Mouse (Mus musculus) embryonic facial prominence, embryonic 14.5 days (tissue): ENCODE measurements at regions not wholly inside any gene's neighbourhood (a gene's known extent, or its start where the extent isn't known, plus 50 kb on each side); places are given as distances from the start of the nearest gene placed in this dataset.

Experiments used
- ATAC-seq: fragments of 200-750 bp; cut with Nextera tagmentation; 2 replicates; pipeline ENCODE4 v1.8.0; 2017; ENCODE audit warnings: low read depth, moderate number of reproducible peaks, moderate TSS enrichment
- DNase-seq: peaks from one replicate; pipeline ENCODE4 v3.0.0-alpha.2; 2015; ENCODE audit warnings: low spot score
- H3K27ac ChIP-seq: fragments of 300-500 bp; sonication (generic); replicated peaks from 2 replicates; pipeline ENCODE4 v1.5.1; 2014; ENCODE audit warnings: low read depth, mild to moderate bottlenecking, low read length, moderate library complexity
- H3K27me3 ChIP-seq: fragments of 300-500 bp; sonication (generic); replicated peaks from 2 replicates; pipeline ENCODE4 v1.6.1; 2014; ENCODE audit warnings: low read length; ENCODE audit not compliant: control insufficient read depth, insufficient read depth
- H3K36me3 ChIP-seq: fragments of 300-500 bp; sonication (generic); 2 replicates; pipeline ENCODE4 v1.6.1; 2014; ENCODE audit warnings: low read length, mixed read lengths; ENCODE audit not compliant: control insufficient read depth, insufficient read depth
- H3K4me1 ChIP-seq: fragments of 300-500 bp; sonication (generic); 2 replicates; pipeline ENCODE4 v1.6.1; 2014; ENCODE audit warnings: antibody characterized with exemption, low read length; ENCODE audit not compliant: control insufficient read depth, insufficient read depth
- H3K4me2 ChIP-seq: fragments of 300-500 bp; sonication (generic); 2 replicates; pipeline ENCODE4 v1.6.1; 2014; ENCODE audit warnings: low read depth, mild to moderate bottlenecking, low read length, moderate library complexity, mixed read lengths
- H3K4me3 ChIP-seq: fragments of 300-500 bp; sonication (generic); 2 replicates; pipeline ENCODE4 v1.5.1; 2014; ENCODE audit warnings: low read depth, mild to moderate bottlenecking, low read length
- H3K9ac ChIP-seq: fragments of 300-500 bp; sonication (generic); 2 replicates; pipeline ENCODE4 v1.6.1; 2014; ENCODE audit warnings: low read depth, mild to moderate bottlenecking, low read length, moderate library complexity, mixed read lengths
- H3K9me3 ChIP-seq: fragments of 300-500 bp; sonication (generic); 2 replicates; pipeline ENCODE4 v1.6.1; 2016; ENCODE audit warnings: low read length; ENCODE audit not compliant: control insufficient read depth
- WGBS: fragments of 180-500 bp; shearing (Covaris S2); extraction: QIAGEN DNeasy Blood & Tissue Kit; methylation state at CpG from one replicate; pipeline ENCODE4 v1.1.7; 2014; 5-methylcytosine and 5-hydroxymethylcytosine counted together

- no peaks in the 10 kb centered on the region for H3K4me1 ChIP-seq
- 68% methylated on average over 3 of the region's 3 CpGs for WGBS
- DNase-seq (no peak), ATAC-seq (no peak)
- no peaks in the 10 kb centered on the region for H3K9me3 ChIP-seq
- H3K27me3 ChIP-seq = no peaks in the 10 kb centered on the region
- no peak overlapping the region for H3K27ac ChIP-seq
- no peak overlapping the region for H3K4me2 ChIP-seq
- H3K4me3 ChIP-seq = no peak overlapping the region
- H3K36me3 ChIP-seq = no peaks in the 10 kb centered on the region
- no peak overlapping the region for H3K9ac ChIP-seq
Observed at GRCm38 (mm10) chr14:99674399-99674798, 375.9 kb downstream of the Klf5 start.

DNA sequence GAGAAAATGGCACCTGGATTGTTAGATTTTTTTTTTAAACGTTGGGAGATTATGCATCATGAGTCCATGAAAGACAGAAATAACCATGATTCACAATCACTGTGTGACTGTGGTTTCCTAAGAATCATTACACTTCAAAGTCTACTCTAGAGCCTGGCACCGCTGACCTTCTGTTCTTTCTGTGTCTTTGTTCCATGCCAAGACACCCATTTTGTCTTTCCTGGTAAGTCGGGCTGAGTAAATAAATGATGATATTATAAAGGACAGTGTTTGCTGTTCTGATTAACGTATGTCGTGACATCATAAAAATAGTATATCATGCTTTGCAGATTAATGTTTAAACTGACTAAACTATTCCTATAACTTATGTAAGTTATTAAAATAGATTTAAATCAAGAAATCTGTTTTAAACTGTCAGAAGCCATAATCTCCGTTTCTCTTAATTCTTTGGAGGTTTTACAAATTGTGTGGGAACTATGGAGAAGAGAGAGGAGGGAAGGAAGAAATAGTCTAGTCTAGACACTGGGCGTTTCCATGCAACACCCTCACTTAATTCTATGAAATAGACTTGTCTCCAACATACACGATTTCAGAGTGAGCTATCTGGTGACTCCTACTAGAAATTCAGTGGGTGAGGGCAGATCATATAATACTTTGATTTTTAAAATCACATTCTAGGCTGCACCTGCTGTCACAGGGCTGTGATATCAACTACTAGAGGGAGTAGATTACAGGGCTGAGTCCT lies 388.7 kb downstream of the Klf5 start:
- no peak for ATAC-seq
- DNase-seq = no peak
- H3K4me2 ChIP-seq = no peak overlapping the region
- no peak overlapping the region for H3K4me3 ChIP-seq
- no peaks in the 10 kb centered on the region for H3K27me3 ChIP-seq
- no peaks in the 10 kb centered on the region for H3K9me3 ChIP-seq
- no peaks in the 10 kb centered on the region for H3K4me1 ChIP-seq
- H3K27ac ChIP-seq = no peak overlapping the region
- no peak overlapping the region for H3K9ac ChIP-seq
- WGBS = 87% methylated on average over 8 of the region's 8 CpGs
- no peaks in the 10 kb centered on the region for H3K36me3 ChIP-seq

DNA sequence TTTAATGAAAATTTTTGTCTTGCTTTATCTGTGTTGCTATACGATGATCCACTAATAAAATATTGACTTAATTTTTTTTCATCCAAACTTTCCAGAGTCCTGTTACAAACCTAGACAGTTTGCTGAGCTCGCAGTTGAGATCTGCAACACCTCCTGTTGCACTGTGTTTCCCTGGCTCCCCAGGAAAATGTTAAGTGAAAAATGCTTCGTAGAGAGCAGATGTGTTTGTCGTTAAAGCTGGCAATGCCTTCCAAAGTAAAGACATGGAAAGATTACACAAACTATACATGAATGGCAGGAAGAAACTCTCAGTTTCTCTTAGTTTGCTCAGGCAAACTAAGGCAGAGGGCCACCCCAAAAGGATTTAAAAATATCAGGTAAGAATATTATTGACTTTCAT lies 389.9 kb downstream of the Klf5 start:
- H3K9ac ChIP-seq = no peak overlapping the region
- no peak overlapping the region for H3K4me3 ChIP-seq
- ATAC-seq = no peak
- no peak overlapping the region for H3K4me2 ChIP-seq
- H3K36me3 ChIP-seq = no peaks in the 10 kb centered on the region
- H3K4me1 ChIP-seq = no peaks in the 10 kb centered on the region
- no peaks in the 10 kb centered on the region for H3K27me3 ChIP-seq
- 75% methylated on average over 4 of the region's 4 CpGs for WGBS
- DNase-seq = no peak
- H3K27ac ChIP-seq = no peak overlapping the region
- H3K9me3 ChIP-seq = no peaks in the 10 kb centered on the region

GRCm38 (mm10) chr14:99696301-99696700 lies 397.8 kb downstream of the Klf5 start:
- ATAC-seq (no peak), DNase-seq (no peak)
- Histone ChIP-seq H3K4me2 (no peak overlapping the region), H3K9me3 (no peaks in the 10 kb centered on the region), H3K27me3 (no peaks in the 10 kb centered on the region), H3K9ac (no peak overlapping the region), H3K4me1 (no peaks in the 10 kb centered on the region), H3K36me3 (no peaks in the 10 kb centered on the region), H3K4me3 (no peak overlapping the region), H3K27ac (no peak overlapping the region)
- 90% methylated on average over 7 of the region's 7 CpGs for WGBS

DNA sequence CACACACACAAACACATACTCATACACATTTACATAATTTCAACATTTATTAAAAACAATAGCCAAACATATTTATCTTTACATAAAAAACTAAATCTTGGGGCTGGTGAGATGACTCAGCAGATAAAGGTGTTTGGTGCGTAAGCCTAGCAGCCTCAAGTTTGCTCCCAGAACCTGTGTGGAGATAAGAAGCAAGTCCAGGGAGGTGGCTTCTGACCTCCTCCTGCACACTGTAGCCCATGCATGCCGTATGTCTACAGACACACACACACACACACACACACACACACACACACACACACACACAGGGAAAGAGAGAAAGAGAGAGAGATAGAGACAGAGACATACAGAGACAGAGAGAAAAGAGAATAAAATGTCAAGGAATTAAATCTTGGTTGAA lies 401.1 kb downstream of the Klf5 start:
- no peaks in the 10 kb centered on the region for H3K9me3 ChIP-seq
- no peak overlapping the region for H3K9ac ChIP-seq
- H3K27me3 ChIP-seq = no peaks in the 10 kb centered on the region
- no peak for ATAC-seq
- DNase-seq = no peak
- 75% methylated on average over 2 of the region's 2 CpGs for WGBS
- no peaks in the 10 kb centered on the region for H3K4me1 ChIP-seq
- H3K4me3 ChIP-seq = no peak overlapping the region
- no peaks in the 10 kb centered on the region for H3K36me3 ChIP-seq
- no peak overlapping the region for H3K4me2 ChIP-seq
- no peak overlapping the region for H3K27ac ChIP-seq

DNA sequence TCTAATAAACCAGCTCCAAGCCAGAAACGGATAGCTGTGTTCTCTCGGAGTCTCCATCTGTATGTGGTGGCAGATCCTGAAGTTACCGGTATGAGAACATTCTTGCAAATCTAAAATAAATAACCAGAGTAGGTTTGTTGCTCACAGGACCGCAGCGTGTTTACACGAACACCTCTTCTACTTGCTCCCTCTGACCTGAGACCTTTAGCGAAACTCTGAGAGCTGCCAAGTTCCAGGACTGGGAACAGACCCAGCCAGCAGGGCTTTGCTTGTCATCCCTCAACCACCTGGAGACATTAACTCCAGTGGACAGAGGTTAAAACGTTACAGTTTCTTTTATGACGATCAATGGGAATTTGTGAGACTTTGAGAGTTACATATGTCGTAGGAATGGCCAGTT lies 407.5 kb downstream of the Klf5 start:
- ATAC-seq (no peak), DNase-seq (no peak)
- Histone ChIP-seq H3K36me3 (no peaks in the 10 kb centered on the region), H3K27ac (no peak overlapping the region), H3K4me3 (no peak overlapping the region), H3K9me3 (no peaks in the 10 kb centered on the region), H3K9ac (no peak overlapping the region), H3K27me3 (no peaks in the 10 kb centered on the region), H3K4me1 (no peaks in the 10 kb centered on the region), H3K4me2 (no peak overlapping the region)
- WGBS = 87% methylated on average over 10 of the region's 10 CpGs

- Histone ChIP-seq H3K36me3 (no peaks in the 10 kb centered on the region), H3K4me1 (no peaks in the 10 kb centered on the region), H3K4me3 (no peak overlapping the region), H3K9me3 (no peaks in the 10 kb centered on the region), H3K27me3 (no peaks in the 10 kb centered on the region), H3K27ac (no peak overlapping the region), H3K4me2 (no peak overlapping the region), H3K9ac (no peak overlapping the region)
- DNase-seq (no peak), ATAC-seq (no peak)
- 52% methylated on average over 2 of the region's 2 CpGs for WGBS
Observed at GRCm38 (mm10) chr14:99708066-99708465, 409.6 kb downstream of the Klf5 start.

GRCm38 (mm10) chr14:99709764-99710163 lies 411.3 kb downstream of the Klf5 start:
- Histone ChIP-seq H3K9ac (no peak overlapping the region), H3K27me3 (no peaks in the 10 kb centered on the region), H3K4me2 (no peak overlapping the region), H3K9me3 (no peaks in the 10 kb centered on the region), H3K4me3 (no peak overlapping the region), H3K36me3 (no peaks in the 10 kb centered on the region), H3K4me1 (no peaks in the 10 kb centered on the region), H3K27ac (no peak overlapping the region)
- ATAC-seq (no peak), DNase-seq (no peak)
- WGBS = 50% methylated on average over 2 of the region's 2 CpGs

GRCm38 (mm10) chr14:99710656-99711177 lies 412.2 kb downstream of the Klf5 start:
- no peak overlapping the region for H3K4me3 ChIP-seq
- no peak for ATAC-seq
- H3K4me2 ChIP-seq = no peak overlapping the region
- H3K4me1 ChIP-seq = no peaks in the 10 kb centered on the region
- H3K9ac ChIP-seq = no peak overlapping the region
- 88% methylated on average over 12 of the region's 12 CpGs for WGBS
- H3K36me3 ChIP-seq = no peaks in the 10 kb centered on the region
- H3K27ac ChIP-seq = no peak overlapping the region
- no peaks in the 10 kb centered on the region for H3K9me3 ChIP-seq
- H3K27me3 ChIP-seq = no peaks in the 10 kb centered on the region
- no peak for DNase-seq
